Mouse (Mus musculus) embryonic facial prominence, embryonic 14.5 days (tissue): Measurements from ENCODE around the gene Gm10719. TPM values are rescaled to one million over a fixed set of nuclear protein-coding genes. Genes with fewer than 3 reads are reported as not detected.
"Not testable (repeated sequence)": the region's sequence is repeated elsewhere in the genome, so short reads cannot be mapped to it uniquely, and the experiment has no call there.

Experiments used
- ATAC-seq: fragments of 200-750 bp; cut with Nextera tagmentation; 2 replicates; pipeline ENCODE4 v1.8.0; 2017; ENCODE audit warnings: low read depth, moderate number of reproducible peaks, moderate TSS enrichment
- DNase-seq: peaks from one replicate; pipeline ENCODE4 v3.0.0-alpha.2; 2015; ENCODE audit warnings: low spot score
- H3K27ac ChIP-seq: fragments of 300-500 bp; sonication (generic); replicated peaks from 2 replicates; pipeline ENCODE4 v1.5.1; 2014; ENCODE audit warnings: low read depth, mild to moderate bottlenecking, low read length, moderate library complexity
- H3K27me3 ChIP-seq: fragments of 300-500 bp; sonication (generic); replicated peaks from 2 replicates; pipeline ENCODE4 v1.6.1; 2014; ENCODE audit warnings: low read length; ENCODE audit not compliant: control insufficient read depth, insufficient read depth
- H3K36me3 ChIP-seq: fragments of 300-500 bp; sonication (generic); 2 replicates; pipeline ENCODE4 v1.6.1; 2014; ENCODE audit warnings: low read length, mixed read lengths; ENCODE audit not compliant: control insufficient read depth, insufficient read depth
- H3K4me1 ChIP-seq: fragments of 300-500 bp; sonication (generic); 2 replicates; pipeline ENCODE4 v1.6.1; 2014; ENCODE audit warnings: antibody characterized with exemption, low read length; ENCODE audit not compliant: control insufficient read depth, insufficient read depth
- H3K4me2 ChIP-seq: fragments of 300-500 bp; sonication (generic); 2 replicates; pipeline ENCODE4 v1.6.1; 2014; ENCODE audit warnings: low read depth, mild to moderate bottlenecking, low read length, moderate library complexity, mixed read lengths
- H3K4me3 ChIP-seq: fragments of 300-500 bp; sonication (generic); 2 replicates; pipeline ENCODE4 v1.5.1; 2014; ENCODE audit warnings: low read depth, mild to moderate bottlenecking, low read length
- H3K9ac ChIP-seq: fragments of 300-500 bp; sonication (generic); 2 replicates; pipeline ENCODE4 v1.6.1; 2014; ENCODE audit warnings: low read depth, mild to moderate bottlenecking, low read length, moderate library complexity, mixed read lengths
- H3K9me3 ChIP-seq: fragments of 300-500 bp; sonication (generic); 2 replicates; pipeline ENCODE4 v1.6.1; 2016; ENCODE audit warnings: low read length; ENCODE audit not compliant: control insufficient read depth
- WGBS: fragments of 180-500 bp; shearing (Covaris S2); extraction: QIAGEN DNeasy Blood & Tissue Kit; methylation state at CpG from one replicate; pipeline ENCODE4 v1.1.7; 2014; 5-methylcytosine and 5-hydroxymethylcytosine counted together
- microRNA-seq: library from miRNA; unstranded; fragments of <30 nt; microRNA quantifications from one replicate; pipeline ENCODE4, GENCODE M21; 2016; ENCODE audit warnings: borderline number of aligned reads
- polyA plus RNA-seq: library from polyadenylated mRNA; unstranded; fragments of >200 nt; fragmentation: Nextera tagmentation; extraction: Ambion mirVana; gene quantifications from 2 replicates; pipeline ENCODE4 v1.2.1, GENCODE M21; 2014

The Gm10719 gene
- polyA plus RNA-seq, 1 experiment from 2014 or later, result not detected

DNA sequence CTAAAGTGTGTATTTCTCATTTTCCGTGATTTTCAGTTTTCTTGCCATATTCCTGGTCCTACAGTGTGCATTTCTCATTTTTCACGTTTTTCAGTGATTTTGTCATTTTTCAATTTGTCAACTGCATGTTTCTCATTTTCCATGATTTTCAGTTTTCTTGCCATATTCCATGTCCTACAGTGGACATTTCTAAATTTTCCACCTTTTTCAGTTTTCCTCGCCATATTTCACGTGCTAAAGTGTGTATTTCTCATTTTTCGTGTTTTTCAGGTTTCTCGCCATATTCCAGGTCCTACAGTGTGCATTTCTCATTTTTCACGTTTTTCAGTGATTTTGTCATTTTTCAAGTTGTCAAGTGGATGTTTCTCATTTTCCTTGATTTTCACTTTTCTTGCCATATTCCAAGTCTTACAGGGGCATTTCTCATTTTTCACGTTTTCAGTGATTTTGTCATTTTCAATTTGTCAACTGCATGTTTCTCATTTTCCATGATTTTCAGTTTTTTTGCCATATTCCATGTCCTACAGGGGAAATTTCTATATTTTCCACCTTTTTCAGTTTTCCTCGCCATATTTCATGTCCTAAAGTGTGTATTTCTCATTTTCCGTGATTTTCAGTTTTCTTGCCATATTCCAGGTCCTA, 13.6 kb downstream of the Gm10719 start:
- WGBS, result 65% methylated on average over 2 of the region's 10 CpGs
- not testable (repeated sequence) for H3K9me3 ChIP-seq, ATAC-seq, H3K36me3 ChIP-seq, H3K4me1 ChIP-seq, H3K27me3 ChIP-seq, H3K4me2 ChIP-seq, H3K27ac ChIP-seq, H3K4me3 ChIP-seq, H3K9ac ChIP-seq
- peak; percentile 90 for DNase-seq

DNA sequence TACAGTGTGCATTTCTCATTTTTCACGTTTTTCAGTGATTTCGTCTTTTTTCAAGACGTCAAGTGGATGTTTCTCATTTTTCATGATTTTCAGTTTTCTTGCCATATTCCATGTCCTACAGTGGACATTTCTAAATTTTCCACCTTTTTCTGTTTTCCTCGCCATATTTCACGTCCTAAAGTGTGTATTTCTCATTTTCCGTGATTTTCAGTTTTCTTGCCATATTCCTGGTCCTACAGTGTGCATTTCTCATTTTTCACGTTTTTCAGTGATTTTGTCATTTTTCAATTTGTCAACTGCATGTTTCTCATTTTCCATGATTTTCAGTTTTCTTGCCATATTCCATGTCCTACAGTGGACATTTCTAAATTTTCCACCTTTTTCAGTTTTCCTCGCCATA, 17.1 kb downstream of the Gm10719 start, which contains the start of gene Gm17535:
Gm17535 (plus strand) TSS at position 301 of the 400 bp plus-strand sequence.
- H3K4me2 ChIP-seq, ATAC-seq, H3K4me1 ChIP-seq, H3K27me3 ChIP-seq, DNase-seq, H3K9ac ChIP-seq, H3K27ac ChIP-seq, H3K36me3 ChIP-seq, H3K9me3 ChIP-seq, H3K4me3 ChIP-seq: not testable (repeated sequence)
- WGBS, result no CpG with 5 or more reads among the region's 8 CpGs

GRCm38 (mm10) chr9:3036577-3036976, 19.4 kb downstream of the Gm10719 start, which contains the start of gene Gm10715:
Gene Gm10715 (plus strand): TSS chr9:3036877.
- not testable (repeated sequence) for H3K36me3 ChIP-seq, H3K27ac ChIP-seq, H3K27me3 ChIP-seq, H3K9ac ChIP-seq, H3K4me2 ChIP-seq, ATAC-seq, H3K4me1 ChIP-seq, H3K9me3 ChIP-seq, DNase-seq, H3K4me3 ChIP-seq
- WGBS, result 70% methylated on average over 6 of the region's 8 CpGs

DNA sequence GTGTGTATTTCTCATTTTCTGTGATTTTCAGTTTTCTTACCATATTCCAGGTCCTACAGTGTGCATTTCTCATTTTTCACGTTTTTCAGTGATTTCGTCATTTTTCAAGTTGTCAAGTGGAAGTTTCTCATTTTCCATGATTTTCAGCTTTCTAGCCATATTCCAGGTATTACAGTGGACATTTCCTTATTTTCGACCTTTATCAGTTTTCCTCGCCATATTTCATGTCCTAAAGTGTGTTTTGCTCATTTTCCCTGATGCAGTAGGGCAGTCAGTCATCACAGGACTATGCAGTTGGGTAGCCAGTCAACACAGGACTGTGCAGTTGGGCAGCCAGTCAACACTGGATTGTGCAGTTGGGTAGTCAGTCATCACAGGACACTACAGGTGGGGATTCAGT, 21.0 kb downstream of the Gm10719 start:
- H3K4me2 ChIP-seq, H3K4me3 ChIP-seq, H3K4me1 ChIP-seq, H3K27me3 ChIP-seq, DNase-seq, ATAC-seq, H3K9ac ChIP-seq, H3K36me3 ChIP-seq, H3K9me3 ChIP-seq, H3K27ac ChIP-seq: not testable (repeated sequence)
- 60% methylated on average over 4 of the region's 4 CpGs for WGBS

Small RNA genes lying within 50 kb of the gene (microRNA-seq; reads per million reads assigned to microRNA genes)
- gene Mir101c, result not detected

Other genes starting within 250 kb of the Gm10719 start
- not detected in 2 replicates for gene Gm10722, start 16.5 kb upstream of the Gm10719 start, polyA plus RNA-seq
- gene Gm11168, start 14.1 kb upstream of the Gm10719 start, polyA plus RNA-seq, result not detected in 2 replicates
- not detected in 2 replicates for gene Gm10721, start 4.3 kb upstream of the Gm10719 start, polyA plus RNA-seq
- not detected in 2 replicates for gene Gm10720, start 1.8 kb upstream of the Gm10719 start, polyA plus RNA-seq
- not detected in 2 replicates for gene Gm10718, start 6.1 kb downstream of the Gm10719 start, polyA plus RNA-seq
- not detected in 2 replicates for gene Gm10717, start 8.0 kb downstream of the Gm10719 start, polyA plus RNA-seq
- not detected in 2 replicates for gene Gm17535, start 17.2 kb downstream of the Gm10719 start, polyA plus RNA-seq
- gene Gm10715, start 19.5 kb downstream of the Gm10719 start, polyA plus RNA-seq, result not detected in 2 replicates